Mouse (Mus musculus) liver, adult 2 months (tissue): ENCODE results near the gene Tanc2. TPM values are rescaled to one million over a fixed set of nuclear protein-coding genes. Genes with fewer than 3 reads are reported as not detected.

ENCODE experiments used
- DNase-seq: peaks from one replicate; pipeline ENCODE4 v3.0.0-alpha.2; 2011; ENCODE audit warnings: low read depth, low spot score; ENCODE audit errors: extremely low read depth
- H3K27ac ChIP-seq: fragments of 200-500 bp; replicated peaks from 2 replicates; pipeline ENCODE4 v1.5.1; 2012; ENCODE audit warnings: low read depth, mild to moderate bottlenecking, control low read depth, inconsistent platforms, low read length; ENCODE audit not compliant: insufficient read depth
- H3K27me3 ChIP-seq: fragments of 200-500 bp; 2 replicates; pipeline ENCODE4 v1.6.1; 2012; ENCODE audit warnings: mild to moderate bottlenecking, moderate library complexity, low read length, inconsistent platforms; ENCODE audit not compliant: control insufficient read depth, insufficient read depth
- H3K36me3 ChIP-seq: fragments of 200-500 bp; 2 replicates; pipeline ENCODE4 v1.6.1; 2012; ENCODE audit warnings: low read length, inconsistent platforms; ENCODE audit not compliant: control insufficient read depth, insufficient read depth
- H3K4me1 ChIP-seq: fragments of 200-500 bp; 2 replicates; pipeline ENCODE4 v1.6.1; 2011; ENCODE audit warnings: low read length; ENCODE audit not compliant: control insufficient read depth, insufficient read depth
- H3K4me3 ChIP-seq: fragments of 200-500 bp; 2 replicates; pipeline ENCODE4 v1.5.1; 2011; ENCODE audit warnings: low read depth, mild to moderate bottlenecking, control low read depth, low read length, moderate library complexity; ENCODE audit not compliant: insufficient read depth
- H3K79me2 ChIP-seq: fragments of 200-500 bp; 2 replicates; pipeline ENCODE4 v1.6.1; 2012; ENCODE audit warnings: inconsistent platforms, mild to moderate bottlenecking, low read length, moderate library complexity; ENCODE audit not compliant: control insufficient read depth, insufficient read depth
- H3K9ac ChIP-seq: fragments of 200-500 bp; 2 replicates; pipeline ENCODE4 v1.6.1; 2012; ENCODE audit warnings: low read depth, mild to moderate bottlenecking, control low read depth, inconsistent platforms, low read length
- CTCF ChIP-seq: fragments of 200-500 bp; IDR thresholded peaks from 2 replicates; pipeline ENCODE4 v1.5.1; 2011; ENCODE audit warnings: low read depth, low read length, control low read depth
- POLR2A ChIP-seq: fragments of 200-500 bp; IDR thresholded peaks from 2 replicates; pipeline ENCODE4 v1.6.1; 2011; ENCODE audit warnings: low read length, control low read depth; ENCODE audit not compliant: insufficient read depth; ENCODE audit errors: extremely low read depth
- WGBS: fragments of 180-500 bp; shearing (Covaris S2); methylation state at CpG from one replicate; pipeline ENCODE4 v1.1.7; 2018; 5-methylcytosine and 5-hydroxymethylcytosine counted together
- polyA plus RNA-seq: library from polyadenylated mRNA; depleted of rRNA; stranded (reverse); fragments of >200 nt; gene quantifications from 2 replicates; pipeline ENCODE4 v1.2.3, GENCODE M21; 2012
- total RNA-seq: library from RNA; depleted of rRNA; stranded (reverse); fragments of >200 nt; gene quantifications from 2 replicates; pipeline ENCODE4 v1.2.3, GENCODE M21; 2014

Tanc2 gene
- total and polyA plus RNA-seq, 2 experiments = 0.97 to 2.4 TPM

DNA sequence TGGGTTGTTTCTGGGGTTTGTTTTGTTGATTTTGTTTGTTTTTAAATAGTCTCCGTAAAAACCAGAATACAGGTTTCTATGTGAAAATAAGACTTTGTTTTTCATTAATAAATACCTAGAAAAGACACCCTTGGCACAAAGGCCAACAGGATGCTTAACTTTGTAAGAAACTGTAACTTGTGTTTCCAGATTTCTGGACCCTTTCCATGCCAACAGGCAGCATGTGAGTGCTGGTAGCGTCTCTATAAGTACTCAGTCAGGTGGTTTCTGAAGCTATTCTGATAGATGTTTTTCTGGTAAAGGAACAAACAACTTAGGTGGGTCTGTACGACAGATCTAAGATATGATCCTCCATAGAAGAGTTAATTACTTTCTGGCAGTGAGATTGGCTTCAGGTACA lies 26.2 kb upstream of the Tanc2 start:
- 93% methylated on average over 3 of the region's 3 CpGs for WGBS
- TF ChIP-seq POLR2A (no peak), CTCF (no peak)
- no peak for DNase-seq

GRCm38 (mm10) chr11:105567221-105567641 lies 22.6 kb upstream of the Tanc2 start:
- H3K9ac ChIP-seq = no peak overlapping the region
- WGBS = 73% methylated on average over 1 of the region's 1 CpGs
- no peaks in the 10 kb centered on the region for H3K79me2 ChIP-seq
- no peak overlapping the region for H3K27ac ChIP-seq
- H3K4me1 ChIP-seq = no peaks in the 10 kb centered on the region
- no peaks in the 10 kb centered on the region for H3K27me3 ChIP-seq
- DNase-seq = no peak
- H3K4me3 ChIP-seq = no peak overlapping the region
- no peaks in the 10 kb centered on the region for H3K36me3 ChIP-seq
- TF ChIP-seq CTCF (no peak), POLR2A (no peak)

More for the DNA sequence above, 26.2 kb upstream of the Tanc2 start:
- Histone ChIP-seq H3K9ac (no peak overlapping the region), H3K4me1 (no peaks in the 10 kb centered on the region), H3K4me3 (no peak overlapping the region), H3K36me3 (no peaks in the 10 kb centered on the region), H3K27me3 (no peaks in the 10 kb centered on the region), H3K27ac (no peak overlapping the region), H3K79me2 (no peaks in the 10 kb centered on the region)

- no peaks in the 10 kb centered on the region for H3K79me2 ChIP-seq
These were observed 17.8 kb upstream of the Tanc2 start for GRCm38 (mm10) chr11:105571996-105572395.

GRCm38 (mm10) chr11:105574241-105574640 lies 15.5 kb upstream of the Tanc2 start:
- Histone ChIP-seq H3K27ac (no peak overlapping the region), H3K27me3 (no peaks in the 10 kb centered on the region), H3K4me3 (no peak overlapping the region), H3K4me1 (no peaks in the 10 kb centered on the region), H3K79me2 (no peaks in the 10 kb centered on the region), H3K36me3 (no peaks in the 10 kb centered on the region), H3K9ac (no peak overlapping the region)
- DNase-seq = no peak
- TF ChIP-seq POLR2A = no peak
- no peak for TF ChIP-seq CTCF
- WGBS = 54% methylated on average over 7 of the region's 7 CpGs

More at GRCm38 (mm10) chr11:105571996-105572395, 17.8 kb upstream of the Tanc2 start:
- Histone ChIP-seq H3K4me1 (no peaks in the 10 kb centered on the region), H3K4me3 (no peak overlapping the region), H3K27me3 (no peaks in the 10 kb centered on the region), H3K36me3 (no peaks in the 10 kb centered on the region), H3K9ac (no peak overlapping the region), H3K27ac (no peak overlapping the region)
- DNase-seq = no peak
- 75% methylated on average over 8 of the region's 8 CpGs for WGBS
- TF ChIP-seq POLR2A (no peak), CTCF (no peak)

DNA sequence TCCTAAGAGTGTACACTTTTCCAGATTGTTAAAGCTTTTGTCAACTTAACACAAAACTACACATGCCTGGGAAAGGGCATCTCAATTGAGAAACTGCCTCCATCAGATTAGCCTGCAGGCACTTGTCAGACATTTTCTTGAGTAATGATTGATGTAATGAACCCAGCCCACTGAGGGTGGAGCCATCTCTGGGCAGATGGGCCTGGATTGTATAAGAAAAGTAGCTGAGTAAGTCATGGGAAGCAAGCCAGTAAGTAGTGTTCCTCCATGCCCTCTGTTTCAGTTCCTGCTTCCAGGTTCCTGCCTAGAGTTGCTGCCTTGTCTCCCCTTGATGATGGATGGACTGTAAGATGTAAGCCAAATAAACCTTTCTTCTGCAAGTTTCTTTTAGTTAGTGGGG lies 12.6 kb upstream of the Tanc2 start:
- Histone ChIP-seq H3K27me3 (no peaks in the 10 kb centered on the region), H3K9ac (no peak overlapping the region), H3K4me1 (no peaks in the 10 kb centered on the region), H3K4me3 (no peak overlapping the region), H3K79me2 (no peaks in the 10 kb centered on the region), H3K36me3 (no peaks in the 10 kb centered on the region), H3K27ac (no peak overlapping the region)
- TF ChIP-seq CTCF (no peak), POLR2A (no peak)
- DNase-seq = no peak

GRCm38 (mm10) chr11:105582020-105582419 lies 7.8 kb upstream of the Tanc2 start:
- H3K9ac ChIP-seq = no peak overlapping the region
- H3K27me3 ChIP-seq = no peaks in the 10 kb centered on the region
- WGBS = 61% methylated on average over 3 of the region's 3 CpGs
- H3K79me2 ChIP-seq = no peaks in the 10 kb centered on the region
- H3K4me3 ChIP-seq = no peak overlapping the region
- no peaks in the 10 kb centered on the region for H3K36me3 ChIP-seq
- DNase-seq = no peak
- no peak for TF ChIP-seq POLR2A
- TF ChIP-seq CTCF = no peak
- H3K4me1 ChIP-seq = no peaks in the 10 kb centered on the region
- H3K27ac ChIP-seq = no peak overlapping the region
